ENCODE assay signal across 9 mouse cellular contexts in genomic region chr11:49084875-49085274, GRCm38 (mm10). TPM values are rescaled to one million over a fixed set of nuclear protein-coding genes. Genes with fewer than 3 reads are reported as not detected.
DNase-seq lines count a peak whose midpoint lies in the region; ATAC-seq and TF ChIP-seq lines count a peak whose summit lies in the region.
"Had no signal": no experiment of that assay in that cellular context is flagged by ENCODE, and none has a peak within 500 bp of the region (broad histone marks: within the 10 kb centered on the region; RNA-seq: fewer than 3 reads in every experiment).

No protein-coding gene starts in this region.

- H3K9me3 ChIP-seq in liver, postnatal 0 days (ENCODE audit: low read length): no peaks in the 10 kb centered on the region
- H3K9me3 ChIP-seq: neural tube, embryonic 13.5 days had no signal

- WGBS in liver, postnatal 0 days (ENCODE audit: insufficient replicate concordance): 17% methylated on average over 3 of the region's 3 CpGs

- TF ChIP-seq EP300 in liver, postnatal 0 days (IDR thresholded peaks at IDR 0.05; ENCODE audit: low read depth): peak; percentile 53

- peak; percentile 6 to 7 for DNase-seq in cerebellum, postnatal 14 days
- no peak for DNase-seq in cerebellum, adult 8-10 months
- no peak for DNase-seq in testis, postnatal 10 days (ENCODE audit: low spot score)
- DNase-seq in liver, postnatal 0 days: no peak
- no peak for DNase-seq in embryo, embryonic 11 days
- no peak for DNase-seq in right cerebral cortex, postnatal 36 days (ENCODE audit: low spot score in 2 of 2)
- no peak for DNase-seq in right cerebral cortex, postnatal 25 days

- no peaks in the 10 kb centered on the region for H3K27me3 ChIP-seq in testis, adult 2 months (ENCODE audit: control insufficient read depth, insufficient read depth, low read length)
- H3K27me3 ChIP-seq in liver, postnatal 0 days (ENCODE audit: insufficient read depth, low read length): no peaks in the 10 kb centered on the region
- H3K27me3 ChIP-seq: neural tube, embryonic 13.5 days had no signal

- no peaks in the 10 kb centered on the region for H3K36me3 ChIP-seq in testis, adult 2 months (ENCODE audit: control insufficient read depth, insufficient read depth, low read length)
- H3K36me3 ChIP-seq in liver, postnatal 0 days (replicated peaks; ENCODE audit: insufficient read depth, low read length): no peaks in the 10 kb centered on the region
- H3K36me3 ChIP-seq: neural tube, embryonic 13.5 days had no signal

- no peak overlapping the region for H3K4me3 ChIP-seq in testis, adult 2 months (ENCODE audit: control insufficient read depth, low read depth, low read length)
- H3K4me3 ChIP-seq in liver, postnatal 0 days (ENCODE audit: low read depth, low read length): no peak overlapping the region
- H3K4me3 ChIP-seq: neural tube, embryonic 13.5 days had no signal

- TF ChIP-seq POLR2A in testis, adult 2 months (IDR thresholded peaks at IDR 0.05; ENCODE audit: control insufficient read depth, low read depth, low read length): no peak

- no peak overlapping the region for H3K9ac ChIP-seq in liver, postnatal 0 days (replicated peaks)
- H3K9ac ChIP-seq: neural tube, embryonic 13.5 days had no signal

- TF ChIP-seq CTCF in testis, adult 2 months (IDR thresholded peaks at IDR 0.05; ENCODE audit: control insufficient read depth, insufficient read depth, insufficient replicate concordance, low read depth, low read length): no peak
- TF ChIP-seq CTCF in liver, postnatal 0 days (IDR thresholded peaks at IDR 0.05; ENCODE audit: low read depth): peak; percentile 71

- peak overlapping the region; percentile 13; the same call in 1 of the 2 replicates for H3K27ac ChIP-seq in testis, adult 2 months (ENCODE audit: control insufficient read depth, insufficient read depth, low read depth, low read length)
- H3K27ac ChIP-seq in liver, postnatal 0 days (ENCODE audit: low read depth): peak overlapping the region; percentile 98
- H3K27ac ChIP-seq: neural tube, embryonic 13.5 days had no signal

- peaks cover 7% of the 10 kb centered on the region for H3K4me1 ChIP-seq in testis, adult 2 months (ENCODE audit: control insufficient read depth, insufficient read depth, low read length)
- peaks cover 68% of the 10 kb centered on the region for H3K4me1 ChIP-seq in liver, postnatal 0 days (ENCODE audit: insufficient read depth)
- H3K4me1 ChIP-seq: neural tube, embryonic 13.5 days had no signal

- ATAC-seq in liver, postnatal 0 days: no peak

- H3K4me2 ChIP-seq in liver, postnatal 0 days (ENCODE audit: low read depth, low read length): peak overlapping the region; percentile 11; the same call in 1 of the 2 replicates
- H3K4me2 ChIP-seq: neural tube, embryonic 13.5 days had no signal

RNA-seq across cellular contexts. Expression of gene Ifi47, which starts 8.5 kb away (rescaled TPM):
- polyA plus RNA-seq in testis, adult 2 months (2012; rRNA removed): 0.37 and 0.42 TPM in 2 replicates
- 29.7 and 29.8 TPM in 2 replicates for polyA plus RNA-seq in liver, postnatal 0 days (2015; fragmentation: Nextera tagmentation; extraction: Ambion mirVana)

RNA-seq across cellular contexts. Expression of gene Tgtp2, which starts 20.9 kb away (rescaled TPM):
- polyA plus RNA-seq in testis, adult 2 months (2012; rRNA removed): 0.08 and 0.63 TPM in 2 replicates
- polyA plus RNA-seq in liver, postnatal 0 days (2015; fragmentation: Nextera tagmentation; extraction: Ambion mirVana): 5.1 and 7.1 TPM in 2 replicates

RNA-seq across cellular contexts. Expression of gene Olfr1396, which starts 29.8 kb away (rescaled TPM):
- polyA plus RNA-seq in testis, adult 2 months (2012; rRNA removed): not detected in 2 replicates
- not detected in 2 replicates for polyA plus RNA-seq in liver, postnatal 0 days (2015; fragmentation: Nextera tagmentation; extraction: Ambion mirVana)
- polyA plus RNA-seq: neural tube, embryonic 13.5 days had no signal

RNA-seq across cellular contexts. Expression of gene 9930111J21Rik2, which starts 33.8 kb away (rescaled TPM):
- 0.35 TPM in 2 replicates for polyA plus RNA-seq in testis, adult 2 months (2012; rRNA removed)
- 1.2 and 1.4 TPM in 2 replicates for polyA plus RNA-seq in liver, postnatal 0 days (2015; fragmentation: Nextera tagmentation; extraction: Ambion mirVana)

RNA-seq across cellular contexts. Expression of gene Olfr1395, which starts 57.2 kb away (rescaled TPM):
- polyA plus RNA-seq in testis, adult 2 months (2012; rRNA removed): not detected in 2 replicates
- not detected in 2 replicates for polyA plus RNA-seq in liver, postnatal 0 days (2015; fragmentation: Nextera tagmentation; extraction: Ambion mirVana)
- polyA plus RNA-seq: neural tube, embryonic 13.5 days had no signal

Comparison
In these comparisons a context has a peak if more than half of its experiments do, and no peak if none do; other contexts are left out.
1. DNase-seq: peak in cerebellum, postnatal 14 days (2 of 2); none in cerebellum, adult 8-10 months (single experiment), testis, postnatal 10 days (single experiment), liver, postnatal 0 days (single experiment), embryo, embryonic 11 days (single experiment), right cerebral cortex, postnatal 36 days (0 of 2) and right cerebral cortex, postnatal 25 days (single experiment).
2. RNA of gene Ifi47, which starts 8.5 kb away (polyA plus RNA-seq): 29.7 to 29.8 TPM in liver, postnatal 0 days; 0.37 to 0.42 TPM in testis, adult 2 months; every median in the first group is over 10 times any median in the second.